Mouse (Mus musculus) megakaryocyte, adult 5-6 weeks (primary cell): Measurements from ENCODE around the gene Sec14l3. TPM values are rescaled to one million over a fixed set of nuclear protein-coding genes. Genes with fewer than 3 reads are reported as not detected.

ENCODE experiments used
- ATAC-seq: 2 replicates; pipeline ENCODE4 v1.8.0; 2016; ENCODE audit warnings: mild to moderate bottlenecking, inconsistent platforms; ENCODE audit not compliant: poor library complexity, severe bottlenecking
- total RNA-seq, 2 experiments: library from RNA; stranded (forward) in 1 of 2; stranded (reverse) in 1 of 2; fragments of 153-499, 151-499 nt in 1 of 2; fragments of 221-1000, 200-1000 nt in 1 of 2; gene quantifications; 2 replicates each; pipeline versions ENCODE4 v1.2.3 to v1.2.4; 2015 to 2017

Sec14l3 gene
- total RNA-seq, 2 experiments from 2014 or later = not detected

DNA sequence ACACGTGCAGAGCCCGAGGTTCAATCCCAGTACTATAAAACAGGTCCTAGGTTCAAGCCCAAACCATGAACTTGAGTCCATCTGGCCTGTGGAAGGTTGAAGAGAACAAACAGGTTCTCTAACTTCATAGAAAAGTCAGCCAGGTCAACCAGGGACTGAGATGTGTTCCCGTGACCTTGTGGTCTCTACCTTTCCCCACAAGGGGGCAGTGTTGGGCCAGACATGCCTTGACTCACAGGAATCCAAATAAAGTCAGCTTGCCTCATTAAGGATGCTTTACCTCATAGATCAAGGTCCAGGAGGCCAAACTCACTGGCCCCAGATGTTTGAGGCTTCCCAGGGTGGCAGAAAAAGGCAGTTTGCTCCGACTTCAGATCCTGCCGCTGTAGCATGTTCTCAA is 11.1 kb upstream of the Sec14l3 start:
- peak; percentile 64 for ATAC-seq

DNA sequence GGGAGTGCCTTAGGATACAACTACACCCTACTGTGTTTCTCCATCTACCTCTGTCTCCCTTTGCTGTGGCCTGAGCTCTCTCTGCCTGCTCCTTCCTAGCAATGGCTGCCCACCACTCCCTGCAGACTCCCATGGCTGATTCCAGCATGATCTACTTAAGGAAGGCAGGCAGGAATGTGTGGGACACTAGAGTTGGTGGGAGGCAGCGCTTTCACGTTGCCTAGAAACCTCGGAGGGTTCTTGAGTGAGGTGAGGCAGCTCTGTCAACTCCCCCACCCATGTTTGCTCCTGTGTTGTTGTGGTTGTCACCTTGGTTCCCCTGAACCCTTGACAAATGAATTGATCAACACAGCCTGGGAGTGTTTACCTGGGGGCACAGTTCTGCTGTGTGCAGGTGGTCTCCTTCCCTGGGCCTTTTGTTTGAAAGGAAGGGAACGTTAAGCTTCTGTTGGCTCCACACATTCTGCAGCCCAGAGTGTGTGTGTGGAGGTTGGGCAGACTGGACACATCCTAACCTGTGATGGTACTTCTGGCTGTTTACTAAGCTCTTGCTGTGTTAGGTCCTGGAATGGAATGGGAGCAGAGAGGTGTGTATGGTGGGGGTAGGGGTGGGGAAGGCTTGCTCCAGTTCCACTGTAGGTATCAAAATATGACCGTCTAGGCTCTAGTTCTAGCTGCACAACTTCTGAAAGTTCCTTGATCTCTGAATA is 3.6 kb upstream of the Sec14l3 start:
- ATAC-seq = no peak

DNA sequence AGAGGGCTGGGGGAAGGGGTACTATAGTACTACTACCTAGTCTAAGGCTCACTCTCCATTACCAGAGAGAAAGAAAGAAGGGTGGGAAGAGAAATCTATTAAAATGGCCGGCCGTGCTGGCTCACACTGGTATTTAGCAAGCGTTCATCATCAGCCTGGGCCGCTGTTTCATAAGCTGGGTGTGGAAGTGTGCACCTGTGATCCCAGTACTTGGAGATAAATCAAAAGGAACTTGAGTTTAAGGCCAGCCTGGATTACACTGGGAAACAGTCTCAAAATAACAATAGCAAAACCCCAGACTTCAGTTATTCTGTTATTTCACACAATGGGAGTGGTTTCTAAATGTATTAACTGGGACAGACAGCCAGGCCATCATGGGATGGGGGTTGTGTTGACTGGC is 2.1 kb upstream of the Sec14l3 start:
- ATAC-seq = no peak

DNA sequence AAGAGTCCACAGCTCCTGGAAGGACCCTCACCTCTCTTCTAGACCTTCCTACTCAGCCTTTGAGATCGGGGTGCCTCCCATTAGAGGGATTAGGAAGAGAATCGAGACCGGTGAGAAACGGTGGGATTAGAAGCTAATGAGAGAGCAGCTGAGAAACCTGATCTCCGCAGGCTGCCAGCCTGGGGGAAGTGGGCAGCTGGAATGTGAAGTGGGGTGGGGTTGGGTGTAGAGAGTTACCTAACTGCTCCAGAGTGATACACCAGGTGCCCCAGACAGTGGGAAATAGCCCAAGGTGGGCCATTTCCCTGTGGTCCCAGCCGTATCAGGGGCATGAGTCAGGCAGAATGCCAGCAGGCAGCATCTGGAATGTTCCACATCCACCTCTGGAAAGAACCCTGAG is 1.7 kb upstream of the Sec14l3 start:
- no peak for ATAC-seq

DNA sequence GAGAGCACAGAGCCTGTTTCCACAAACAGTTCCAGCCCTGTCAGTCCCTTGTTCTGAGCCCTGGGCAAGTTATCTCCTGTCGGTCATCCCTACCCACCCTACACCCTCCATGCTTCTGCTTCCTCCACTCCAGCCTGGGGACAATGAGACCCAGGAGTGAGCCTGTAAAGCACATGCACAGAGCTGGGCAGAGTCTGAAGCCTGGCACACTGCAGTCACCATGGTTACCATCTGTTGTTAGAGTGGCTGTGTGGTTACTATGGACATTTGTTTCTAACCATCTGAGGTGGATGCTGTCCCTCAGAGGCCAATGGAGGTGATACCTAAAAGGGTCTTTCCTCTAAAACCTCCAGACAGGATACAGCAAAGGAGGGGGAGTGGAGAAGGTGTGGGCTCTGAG is 5.0 kb downstream of the Sec14l3 start:
- no peak for ATAC-seq

DNA sequence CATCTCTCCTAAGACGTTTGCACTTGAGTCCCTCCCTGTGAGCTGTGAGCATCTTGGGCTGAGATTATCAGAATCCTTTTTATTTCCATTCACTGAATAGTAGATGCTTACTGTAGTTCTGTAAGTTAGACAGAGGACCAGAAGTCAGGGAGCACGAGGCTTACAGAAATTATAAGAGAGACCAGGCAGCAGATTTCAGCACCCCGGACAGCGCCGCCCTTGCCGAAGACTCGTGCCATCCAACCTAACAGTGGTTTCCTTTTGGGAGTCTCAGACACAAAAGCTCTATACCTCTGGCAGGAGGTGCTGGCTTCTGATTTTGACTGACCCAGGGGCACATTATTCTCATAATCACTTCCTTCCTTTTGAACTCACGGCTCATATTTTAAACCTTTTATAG is 12.0 kb downstream of the Sec14l3 start:
- ATAC-seq = no peak

DNA sequence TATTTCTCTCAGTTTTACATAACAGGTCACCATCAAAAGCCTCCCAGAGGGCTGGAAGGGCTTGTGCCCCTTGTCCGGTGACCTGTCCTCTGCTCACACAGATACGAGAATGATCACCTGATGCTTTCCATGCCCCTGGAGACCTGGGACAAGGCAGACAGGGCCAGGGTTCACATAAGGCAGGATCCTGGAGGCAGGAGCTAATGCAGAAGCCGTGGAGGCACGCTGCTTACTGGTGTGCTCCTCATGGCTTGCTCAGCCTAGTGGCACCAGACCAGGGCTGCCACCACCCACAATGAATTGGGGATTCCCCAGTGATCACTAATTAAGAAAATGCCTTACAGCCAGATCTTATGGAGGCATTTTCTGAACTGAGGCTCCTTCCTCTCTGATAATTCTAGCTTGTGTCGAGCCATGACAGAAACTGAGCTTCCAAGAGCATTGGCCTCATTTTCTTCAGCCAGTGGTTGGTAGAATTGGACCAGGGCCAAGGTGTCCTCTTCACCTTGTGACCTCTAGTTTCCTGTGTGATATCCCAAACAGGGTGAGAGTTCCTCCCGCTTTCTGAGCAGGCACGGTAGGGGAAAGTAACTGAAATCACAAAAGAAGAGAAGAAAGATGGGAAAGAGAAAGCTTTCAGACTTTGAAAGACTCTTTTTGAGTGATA is 13.8 kb downstream of the Sec14l3 start:
- no peak for ATAC-seq

DNA sequence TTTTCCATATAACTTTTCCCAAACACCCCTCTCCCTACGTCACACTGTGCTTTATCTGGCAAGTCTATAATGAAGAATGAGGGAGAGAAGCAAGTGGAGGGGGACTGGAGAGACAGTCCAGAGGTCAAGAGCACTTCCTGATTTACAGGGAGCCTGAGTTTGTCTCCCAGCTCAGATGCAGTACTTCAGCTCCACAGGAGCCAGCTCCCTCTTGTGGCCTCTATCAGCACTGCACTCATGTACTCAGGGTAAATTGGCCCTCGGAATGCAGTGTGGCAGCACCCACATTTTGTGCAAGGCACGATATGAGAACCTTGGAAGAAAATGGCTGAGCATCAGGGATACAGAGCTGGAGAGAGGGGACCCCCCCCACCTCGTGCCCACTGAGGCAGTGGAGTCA is 15.6 kb downstream of the Sec14l3 start:
- ATAC-seq = peak; percentile 94

DNA sequence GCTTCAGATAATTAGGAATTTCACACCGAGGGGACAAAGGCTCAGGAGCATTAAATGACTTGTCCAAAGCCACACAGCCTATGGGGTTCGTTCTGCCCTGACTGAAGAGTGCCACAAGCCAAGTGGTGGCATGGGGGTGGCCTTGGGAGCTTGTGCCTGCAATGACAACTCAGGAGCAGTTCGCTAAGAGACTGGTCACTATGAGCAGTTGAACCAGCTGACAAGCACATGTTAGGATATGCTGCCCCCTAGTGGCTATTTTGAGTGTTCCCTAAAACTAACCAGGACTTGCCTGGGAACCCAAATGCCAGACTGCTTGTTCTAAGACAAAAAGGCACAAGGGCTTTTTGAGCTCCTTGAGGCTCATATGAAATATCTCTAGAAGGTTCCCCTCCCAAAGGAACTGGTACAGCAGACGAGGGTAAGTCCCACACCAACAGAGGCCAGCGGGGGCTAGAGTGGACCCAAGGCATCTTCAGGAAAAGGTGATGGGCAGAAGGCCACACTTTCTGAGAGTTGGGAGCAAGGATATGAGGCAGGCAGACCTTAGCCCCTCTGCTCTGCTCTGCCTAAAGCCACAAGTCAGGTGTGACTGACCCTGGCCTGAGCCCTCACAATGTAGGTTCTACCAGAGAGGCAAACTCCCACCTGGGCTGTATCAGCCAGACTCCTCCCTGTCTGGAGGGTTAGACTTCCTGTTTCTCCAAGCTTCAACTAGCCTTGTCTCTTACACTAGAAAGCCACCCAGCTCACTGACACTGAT is 18.9 kb downstream of the Sec14l3 start:
- no peak for ATAC-seq

DNA sequence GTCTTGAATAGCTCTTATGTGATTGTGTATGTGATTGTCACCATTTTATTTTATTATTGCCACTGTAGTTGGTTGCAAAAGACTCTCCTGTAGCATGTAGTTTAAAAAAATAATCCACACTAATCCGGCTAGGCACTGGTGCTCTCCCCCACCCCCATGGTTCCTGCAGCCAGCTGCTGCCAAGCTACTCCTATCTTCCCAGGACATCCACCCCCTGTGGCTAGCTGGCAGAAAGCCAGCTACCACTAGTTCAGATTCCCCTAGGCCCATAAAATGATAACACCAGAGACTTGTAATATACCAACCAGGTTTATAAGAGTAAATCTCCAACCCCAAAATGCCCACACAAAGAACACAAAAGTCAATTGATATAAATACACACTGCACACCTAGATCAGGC is 21.6 kb downstream of the Sec14l3 start:
- ATAC-seq = no peak

DNA sequence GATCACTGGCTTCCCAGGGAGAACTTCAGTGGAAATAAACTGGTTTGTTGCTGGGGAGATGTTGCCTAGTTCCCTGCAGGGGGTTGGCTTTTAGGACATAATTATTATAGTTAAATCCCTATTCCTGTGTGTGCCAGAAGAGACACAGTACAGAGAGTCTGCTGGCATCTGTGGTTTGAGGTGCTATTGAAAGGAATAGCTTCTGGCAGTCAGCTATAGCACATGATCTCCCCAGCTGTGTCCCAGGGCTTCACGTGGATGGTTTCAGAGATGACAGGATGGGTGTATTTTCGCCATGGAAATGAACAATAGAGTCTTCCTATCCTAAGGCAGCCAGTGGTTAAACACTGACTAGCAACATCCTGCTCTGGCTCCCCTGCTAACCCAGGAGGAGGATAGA is 22.6 kb downstream of the Sec14l3 start:
- ATAC-seq = no peak

DNA sequence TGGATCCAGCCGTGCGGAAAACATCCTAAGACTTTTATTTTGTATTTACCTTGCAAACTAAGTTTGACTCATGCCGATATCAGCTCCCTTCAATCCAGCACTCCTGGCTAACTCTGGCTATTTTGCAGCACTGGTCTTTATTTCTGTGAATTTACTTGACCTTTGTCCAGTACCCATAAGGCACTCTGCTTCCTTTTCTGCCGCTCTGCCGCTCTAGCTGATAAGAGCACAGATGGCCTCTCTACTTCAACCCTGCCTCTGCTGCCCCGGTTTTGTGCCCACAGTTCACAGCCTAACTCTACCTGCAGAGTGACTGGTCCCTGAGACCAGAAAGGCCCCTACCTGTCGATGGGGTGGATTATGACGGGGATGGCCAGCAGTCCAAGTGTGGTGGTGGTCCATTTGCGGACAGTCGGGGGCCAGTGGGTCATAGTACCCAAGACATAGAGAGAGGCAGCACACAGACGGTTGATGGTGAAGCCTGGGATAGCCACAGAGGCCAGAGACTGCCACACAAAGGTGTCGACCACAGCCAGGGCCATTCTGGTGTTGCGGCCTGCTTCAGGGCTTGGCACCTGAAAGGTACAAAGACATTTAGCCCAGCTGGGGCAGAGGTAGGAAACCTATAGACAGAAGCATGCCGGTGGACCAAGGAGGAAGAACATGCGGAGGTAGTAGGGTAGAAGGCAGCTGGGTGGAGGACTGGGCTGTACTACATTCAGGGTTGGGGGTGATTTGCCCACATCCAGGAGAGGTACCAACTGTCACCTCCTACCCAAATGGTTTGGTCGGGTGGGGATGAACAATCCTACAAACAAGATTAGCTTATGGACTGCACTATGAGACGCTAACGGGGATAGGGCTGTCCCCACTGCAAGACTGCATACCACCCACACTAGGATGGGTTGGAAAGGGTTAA is 29.1 kb downstream of the Sec14l3 start:
- ATAC-seq = no peak

DNA sequence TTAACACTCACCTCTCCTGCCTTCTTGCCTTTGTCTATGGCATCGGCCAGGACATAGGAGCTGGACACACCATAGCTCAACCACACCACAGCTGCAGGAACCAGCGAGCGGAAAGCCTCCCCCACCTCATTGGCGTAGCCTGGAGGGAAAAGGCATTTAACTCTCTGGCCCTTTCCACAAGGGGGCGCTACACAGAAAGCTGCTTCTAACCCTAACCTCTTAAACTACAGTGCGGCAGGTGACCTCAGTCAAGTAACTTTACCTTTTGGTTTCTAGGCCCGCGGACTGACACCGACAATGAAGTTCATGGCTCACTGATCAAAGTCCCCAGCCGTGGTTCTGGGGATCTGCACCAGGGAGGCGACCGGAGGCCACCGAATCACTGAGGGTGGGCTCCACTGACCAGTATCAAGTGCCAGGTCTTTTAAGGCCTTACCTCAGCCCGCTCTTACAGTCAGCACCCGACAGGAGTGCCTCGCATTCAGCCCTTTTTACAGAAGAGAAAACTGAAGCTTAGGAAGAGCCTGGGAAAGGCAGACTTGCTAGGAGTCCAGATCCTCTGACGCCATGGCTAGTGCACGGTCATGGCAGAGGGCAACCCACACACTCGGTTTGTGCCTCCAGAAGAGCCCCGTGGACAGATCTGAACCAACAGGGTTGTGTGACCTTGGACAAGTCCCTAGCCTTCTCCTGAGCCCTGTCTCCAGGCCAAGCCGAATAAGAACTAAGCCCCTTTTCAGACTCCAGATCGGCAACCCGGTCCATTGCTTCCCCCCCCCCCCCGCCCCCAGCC is 29.9 kb downstream of the Sec14l3 start:
- ATAC-seq = 0 out of 2 replicates have a peak, but pooled peaks have one; percentile 17

DNA sequence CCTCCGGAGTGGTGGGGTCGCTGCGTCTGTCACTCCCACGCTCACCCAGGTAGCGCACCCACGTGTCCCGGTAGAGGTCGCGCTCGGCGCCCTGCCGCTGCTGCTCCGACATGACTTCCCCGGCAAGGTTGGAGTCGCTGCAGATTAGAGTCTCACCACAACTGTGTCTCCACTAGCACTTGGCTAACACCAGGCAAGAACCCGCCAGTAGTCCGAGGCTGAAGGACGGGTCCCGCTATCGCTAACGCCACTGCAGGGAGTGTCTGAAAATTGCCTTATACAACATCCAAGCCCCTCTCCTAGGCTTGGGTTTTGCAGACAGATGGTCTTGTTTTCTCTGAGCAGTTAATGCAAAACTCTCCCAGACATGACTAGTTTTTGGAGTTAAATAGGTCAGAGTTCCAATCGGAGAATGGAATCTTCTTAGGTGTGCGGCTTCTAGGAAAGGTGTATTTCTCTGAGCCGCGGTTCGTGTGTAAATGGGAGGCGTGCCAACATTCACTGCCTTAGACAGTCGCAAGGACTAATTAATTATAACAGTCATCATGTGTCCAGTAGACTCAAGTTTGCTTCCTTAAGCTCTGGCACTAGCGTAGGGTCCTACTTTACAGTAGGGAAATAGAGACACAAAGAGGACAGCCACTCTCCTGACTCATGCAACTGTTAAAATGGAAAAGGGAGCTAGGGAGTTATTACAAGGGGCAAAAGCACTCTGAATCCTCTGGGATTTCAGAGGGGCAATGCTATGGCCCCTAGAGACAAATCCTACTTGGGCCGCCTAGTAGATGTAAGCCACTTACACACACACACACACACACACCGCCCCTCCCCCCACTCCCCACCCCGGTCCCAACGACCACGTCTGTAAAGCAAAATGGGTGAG is 30.8 kb downstream of the Sec14l3 start, which contains the start of gene Mtfp1:
TSS of gene Mtfp1 (minus strand) at position 275 of the 883 bp plus-strand sequence.
- ATAC-seq = peak; percentile 23

DNA sequence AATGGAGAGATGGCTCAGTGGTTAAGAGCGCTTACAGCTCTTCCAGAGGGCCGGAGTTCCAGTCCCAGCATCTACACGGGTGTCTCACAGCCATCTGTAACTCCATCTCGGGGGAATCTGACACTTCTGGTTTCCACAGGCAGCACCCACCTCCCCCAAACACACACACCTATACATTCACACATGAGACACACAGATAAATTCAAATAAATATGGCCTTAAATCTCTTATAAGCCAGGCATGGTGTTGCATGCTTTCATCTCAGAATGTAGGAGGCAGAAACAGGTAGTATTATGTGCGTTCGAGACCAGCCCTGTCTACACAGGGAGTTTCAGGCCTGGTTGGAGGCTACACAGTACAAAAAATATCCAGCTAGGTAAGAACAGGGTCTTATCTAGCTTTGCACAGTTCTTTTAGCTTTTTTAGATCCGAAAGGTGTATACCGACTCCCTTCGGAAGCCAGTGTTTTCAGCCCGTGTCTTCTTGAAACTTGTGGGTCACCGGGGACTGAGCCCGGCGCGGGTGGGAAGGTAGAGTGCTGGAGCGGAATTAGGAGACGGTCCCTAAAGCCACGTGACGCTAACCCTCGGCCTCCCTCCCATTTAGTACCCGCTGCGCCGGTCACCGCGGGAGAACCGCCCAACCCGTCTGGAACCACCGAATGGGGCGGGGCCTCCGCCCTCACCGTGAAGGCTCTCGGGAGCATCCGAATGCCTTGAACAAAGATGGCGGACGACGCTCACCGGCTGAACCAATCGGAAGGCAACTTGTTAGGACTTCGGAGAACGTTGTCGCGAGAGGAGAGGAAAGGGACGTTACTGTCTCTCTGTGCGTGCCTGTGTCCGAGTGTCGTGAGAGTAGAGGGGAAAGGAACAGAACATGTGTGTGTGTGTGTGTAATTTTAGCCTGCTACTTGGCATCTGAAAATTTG is 31.7 kb downstream of the Sec14l3 start:
- ATAC-seq = peak; percentile 94

DNA sequence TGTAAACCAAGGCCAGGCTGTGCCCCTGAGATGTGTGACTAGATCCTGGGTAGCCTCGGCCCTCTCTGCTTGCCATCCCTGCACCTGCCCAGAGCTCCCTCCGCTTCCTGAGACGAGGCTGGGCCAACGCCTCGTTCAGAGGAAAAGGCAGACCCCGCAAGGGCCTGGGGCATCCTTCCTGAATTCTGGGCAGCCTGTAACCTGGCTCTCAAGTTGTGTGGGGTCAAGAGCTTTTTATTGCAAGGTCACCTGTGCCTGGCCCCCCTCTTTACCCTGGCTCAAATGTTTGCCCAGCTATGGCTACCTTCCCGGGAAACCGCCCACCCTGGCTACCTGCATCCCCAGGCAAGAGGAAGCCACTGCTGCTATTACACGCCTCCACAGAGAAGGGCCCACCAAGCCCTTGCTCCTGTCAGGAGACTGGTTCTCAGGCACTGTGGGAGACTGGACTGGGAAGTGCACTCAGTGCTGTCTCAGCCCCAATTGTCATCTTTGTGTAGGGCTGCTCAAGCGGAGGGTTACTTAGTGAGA is 32.5 kb downstream of the Sec14l3 start:
- ATAC-seq = no peak

DNA sequence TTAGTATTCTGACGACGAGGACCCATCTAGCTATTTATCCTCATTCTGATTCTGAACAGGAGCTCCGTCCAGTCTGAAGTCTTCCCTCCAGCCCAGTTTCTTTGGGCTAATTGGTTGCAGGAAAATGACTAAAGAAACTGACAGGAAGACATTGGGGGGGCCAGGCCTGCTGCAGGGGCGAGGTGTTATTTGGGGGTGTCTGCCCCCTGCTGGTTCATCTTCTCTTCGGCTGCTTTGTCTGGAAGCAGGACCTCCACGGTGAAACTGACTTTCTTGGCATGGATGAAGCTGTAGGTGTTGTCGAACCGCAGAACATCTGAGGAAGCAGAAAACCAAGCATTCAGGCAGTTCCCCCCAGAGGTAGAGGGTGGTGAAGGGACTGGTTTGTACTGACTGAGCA is 33.5 kb downstream of the Sec14l3 start:
- ATAC-seq = no peak

DNA sequence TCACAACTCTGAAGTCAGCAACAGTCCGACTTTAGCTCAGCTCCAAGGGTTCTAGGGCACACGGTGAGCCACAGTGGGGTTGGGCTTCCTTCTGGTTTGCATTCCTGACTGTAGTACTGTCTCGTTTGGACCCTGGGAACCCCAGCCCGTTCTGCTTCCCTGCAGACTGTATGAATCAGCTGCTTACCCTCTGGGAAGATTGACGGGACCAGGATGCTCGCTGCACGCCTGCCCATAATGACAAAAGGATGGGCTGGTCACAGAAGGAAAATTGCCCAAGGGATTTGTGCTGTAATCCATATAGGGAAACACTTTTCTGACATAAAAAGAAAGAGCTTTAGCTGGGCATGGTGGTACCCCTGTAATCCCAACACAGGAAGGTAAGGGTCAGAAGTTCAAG is 34.2 kb downstream of the Sec14l3 start:
- ATAC-seq = no peak
